Mouse (Mus musculus) stomach, postnatal 0 days (tissue): ENCODE measurements at regions not wholly inside any gene's neighbourhood (a gene's known extent, or its start where the extent isn't known, plus 50 kb on each side); places are given as distances from the start of the nearest gene placed in this dataset.

ENCODE experiments used
- CTCF ChIP-seq: IDR thresholded peaks from 2 replicates; pipeline ENCODE4 v1.5.1; 2016; ENCODE audit warnings: antibody characterized with exemption, low read depth, mild to moderate bottlenecking, moderate library complexity
- EP300 ChIP-seq: optimal IDR thresholded peaks from 2 replicates; pipeline ENCODE3; 2016; ENCODE audit warnings: antibody characterized with exemption

DNA sequence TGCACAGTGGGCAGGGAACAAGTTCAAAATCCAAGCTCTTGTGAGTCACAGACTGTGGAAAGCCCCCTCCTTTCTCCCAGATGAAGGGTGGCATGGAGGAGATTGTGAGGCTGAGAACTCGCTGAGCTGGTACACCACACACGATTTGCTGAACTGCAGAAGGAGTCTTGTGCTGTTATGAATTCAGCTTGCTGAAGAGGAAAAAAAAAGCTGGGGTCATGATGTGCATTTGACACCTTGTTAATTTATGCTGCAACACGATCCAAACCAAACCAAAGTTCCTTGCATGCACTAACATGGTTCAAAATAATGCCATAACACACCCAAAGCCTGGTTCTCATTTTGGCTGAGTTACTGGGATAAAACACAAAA is 485.9 kb downstream of the Hdgfl1 start:
- no peak for TF ChIP-seq EP300
- no peak for TF ChIP-seq CTCF
